Mouse (Mus musculus): ENCODE data around the gene Asb4. TPM values are rescaled to one million over a fixed set of nuclear protein-coding genes. Genes with fewer than 3 reads are reported as not detected.

Asb4 gene
- total RNA-seq (2023): not detected

DNA sequence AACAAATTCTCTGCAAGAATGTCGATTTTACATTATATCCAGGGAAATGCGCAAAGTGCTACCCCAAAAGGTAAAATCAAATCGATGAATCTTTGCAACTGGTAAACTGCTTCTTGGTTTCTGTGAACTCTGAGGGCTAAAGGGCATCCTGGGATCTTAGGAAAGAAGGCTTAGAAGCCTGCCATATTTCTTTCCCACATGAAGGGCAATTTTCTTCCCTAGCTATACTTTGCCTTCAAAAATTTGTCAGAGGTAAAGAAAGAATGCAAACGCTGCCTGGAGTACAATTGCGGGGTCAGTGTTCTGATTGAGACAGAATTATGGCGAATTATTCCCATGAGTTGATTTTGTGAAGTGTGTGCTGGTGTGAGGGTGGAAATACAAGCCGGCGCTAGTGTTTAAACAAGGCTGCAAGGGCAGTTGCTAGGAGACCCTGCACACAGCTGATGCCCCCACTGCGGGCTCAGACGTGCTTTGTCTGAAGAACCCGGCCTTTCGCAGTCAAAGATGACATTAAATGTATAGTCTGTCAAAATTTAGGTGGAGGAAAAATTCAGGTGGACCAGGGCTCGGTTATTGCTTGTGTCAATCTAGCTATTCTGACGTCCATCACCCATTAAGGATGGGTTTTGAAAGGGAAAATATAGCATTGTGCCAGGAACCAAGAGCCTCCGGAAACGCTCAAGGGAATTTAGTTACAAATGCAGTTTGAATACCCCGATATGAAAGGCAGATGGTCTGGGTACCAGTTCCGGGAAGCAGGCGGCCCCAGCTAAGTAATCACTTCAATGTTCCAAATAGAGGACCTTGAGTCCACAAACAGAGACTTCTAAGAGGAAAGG lies at the start of gene Asb4:
Gene Asb4 (plus strand): TSS at position 51 of the 842 bp plus-strand sequence.

Other genes starting within 250 kb of the Asb4 start
- gene Pon1, start 189.4 kb upstream of the Asb4 start, total RNA-seq (2023): not detected
- 1 to 10 TPM; 3.2 to 4.3 TPM for gene Pon3, start 127.1 kb upstream of the Asb4 start, total RNA-seq (2023)
- gene Pon2, start 84.9 kb upstream of the Asb4 start, total RNA-seq (2023): 10 to 100 TPM; 22.0 to 23.3 TPM
- gene Pdk4, start 112.9 kb downstream of the Asb4 start, total RNA-seq (2023): 1 to 10 TPM in 1 of 2 experiments, under 1 TPM in 1; 0.60 to 1.1 TPM